Mouse (Mus musculus) limb, embryonic 11.5 days (tissue): Measurements from ENCODE around the gene Ttbk2. TPM values are rescaled to one million over a fixed set of nuclear protein-coding genes. Genes with fewer than 3 reads are reported as not detected.

Experiments
- ATAC-seq: fragments of 200-750 bp; cut with Nextera tagmentation; 2 replicates; pipeline ENCODE4 v1.8.0; 2017; ENCODE audit warnings: low read depth; ENCODE audit not compliant: insufficient number of reproducible peaks, low FRiP score, low TSS enrichment
- DNase-seq: peaks from one replicate; pipeline ENCODE4 v3.0.0-alpha.2; 2015; ENCODE audit warnings: low spot score
- H3K27ac ChIP-seq: fragments of 300-500 bp; sonication (generic); replicated peaks from 2 replicates; pipeline ENCODE4 v1.5.1; 2014; ENCODE audit warnings: low read depth, mild to moderate bottlenecking, low read length
- H3K27me3 ChIP-seq: fragments of 300-500 bp; sonication (generic); 2 replicates; pipeline ENCODE4 v1.6.1; 2014; ENCODE audit warnings: mild to moderate bottlenecking, low read length, mixed read lengths; ENCODE audit not compliant: control insufficient read depth, insufficient read depth
- H3K36me3 ChIP-seq: fragments of 300-500 bp; sonication (generic); 2 replicates; pipeline ENCODE4 v1.6.1; 2014; ENCODE audit warnings: mild to moderate bottlenecking, low read length, moderate library complexity, mixed read lengths; ENCODE audit not compliant: control insufficient read depth, insufficient read depth
- H3K4me1 ChIP-seq: fragments of 300-500 bp; sonication (generic); 2 replicates; pipeline ENCODE4 v1.6.1; 2014; ENCODE audit warnings: low read length, mixed read lengths; ENCODE audit not compliant: control insufficient read depth, insufficient read depth
- H3K4me2 ChIP-seq: fragments of 300-500 bp; sonication (generic); 2 replicates; pipeline ENCODE4 v1.6.1; 2014; ENCODE audit warnings: low read depth, mild to moderate bottlenecking, moderate library complexity; ENCODE audit not compliant: severe bottlenecking
- H3K4me3 ChIP-seq: fragments of 300-500 bp; sonication (generic); 2 replicates; pipeline ENCODE4 v1.5.1; 2014; ENCODE audit warnings: low read depth, low read length
- H3K9ac ChIP-seq: fragments of 300-500 bp; sonication (generic); 2 replicates; pipeline ENCODE4 v1.6.1; 2014; ENCODE audit warnings: mild to moderate bottlenecking, low read length
- H3K9me3 ChIP-seq: fragments of 300-500 bp; sonication (generic); 2 replicates; pipeline ENCODE4 v1.6.1; 2016; ENCODE audit warnings: low read length; ENCODE audit not compliant: control insufficient read depth
- WGBS: fragments of 180-500 bp; shearing (Covaris S2); extraction: QIAGEN DNeasy Blood & Tissue Kit; methylation state at CpG from one replicate; pipeline ENCODE4 v1.1.7; 2014; 5-methylcytosine and 5-hydroxymethylcytosine counted together
- polyA plus RNA-seq: library from polyadenylated mRNA; unstranded; fragments of >200 nt; fragmentation: Nextera tagmentation; extraction: Ambion mirVana; gene quantifications from 2 replicates; pipeline ENCODE4 v1.2.1, GENCODE M21; 2014

Gene Ttbk2
- polyA plus RNA-seq, 1 experiment from 2014 or later = 7.1 TPM

GRCm38 (mm10) chr2:120713441-120713840 is 137.0 kb downstream of the Ttbk2 start:
- no peaks in the 10 kb centered on the region for H3K4me1 ChIP-seq
- H3K4me2 ChIP-seq = no peak overlapping the region
- H3K9ac ChIP-seq = no peak overlapping the region
- peaks cover 11% of the 10 kb centered on the region for H3K36me3 ChIP-seq
- no peak overlapping the region for H3K27ac ChIP-seq
- DNase-seq (no peak), ATAC-seq (no peak)
- no peaks in the 10 kb centered on the region for H3K9me3 ChIP-seq
- H3K4me3 ChIP-seq = no peak overlapping the region
- no peaks in the 10 kb centered on the region for H3K27me3 ChIP-seq
- WGBS = 92% methylated on average over 3 of the region's 3 CpGs

GRCm38 (mm10) chr2:120710948-120711347 is 139.5 kb downstream of the Ttbk2 start:
- no peaks in the 10 kb centered on the region for H3K4me1 ChIP-seq
- H3K4me3 ChIP-seq = no peak overlapping the region
- no peak for ATAC-seq
- no peak overlapping the region for H3K27ac ChIP-seq
- H3K9ac ChIP-seq = no peak overlapping the region
- peaks cover 8% of the 10 kb centered on the region; the same call in 1 of the 2 replicates for H3K36me3 ChIP-seq
- H3K9me3 ChIP-seq = no peaks in the 10 kb centered on the region
- DNase-seq = no peak
- 94% methylated on average over 3 of the region's 3 CpGs for WGBS
- no peak overlapping the region for H3K4me2 ChIP-seq
- H3K27me3 ChIP-seq = no peaks in the 10 kb centered on the region

GRCm38 (mm10) chr2:120710154-120710553 is 140.2 kb downstream of the Ttbk2 start:
- ATAC-seq (no peak), DNase-seq (no peak)
- peaks cover 8% of the 10 kb centered on the region; the same call in 1 of the 2 replicates for H3K36me3 ChIP-seq
- no peaks in the 10 kb centered on the region for H3K27me3 ChIP-seq
- H3K4me3 ChIP-seq = no peak overlapping the region
- H3K27ac ChIP-seq = no peak overlapping the region
- no peaks in the 10 kb centered on the region for H3K4me1 ChIP-seq
- no peak overlapping the region for H3K9ac ChIP-seq
- no peaks in the 10 kb centered on the region for H3K9me3 ChIP-seq
- WGBS = 88% methylated on average over 3 of the region's 3 CpGs
- H3K4me2 ChIP-seq = no peak overlapping the region

- no peak overlapping the region for H3K27ac ChIP-seq
- DNase-seq = no peak
- no peaks in the 10 kb centered on the region for H3K4me1 ChIP-seq
- no peak overlapping the region for H3K4me3 ChIP-seq
- no peaks in the 10 kb centered on the region for H3K36me3 ChIP-seq
- H3K9ac ChIP-seq = no peak overlapping the region
- no peak overlapping the region for H3K4me2 ChIP-seq
- H3K27me3 ChIP-seq = no peaks in the 10 kb centered on the region
- no peaks in the 10 kb centered on the region for H3K9me3 ChIP-seq
- ATAC-seq = no peak
Observed at GRCm38 (mm10) chr2:120707041-120707440, 143.4 kb downstream of the Ttbk2 start.

- no peaks in the 10 kb centered on the region for H3K9me3 ChIP-seq
- no peaks in the 10 kb centered on the region for H3K36me3 ChIP-seq
- WGBS = 73% methylated on average over 5 of the region's 5 CpGs
- ATAC-seq (no peak), DNase-seq (no peak)
- no peak overlapping the region for H3K27ac ChIP-seq
- no peak overlapping the region for H3K4me3 ChIP-seq
- H3K9ac ChIP-seq = no peak overlapping the region
- no peaks in the 10 kb centered on the region for H3K27me3 ChIP-seq
- H3K4me2 ChIP-seq = no peak overlapping the region
- no peaks in the 10 kb centered on the region for H3K4me1 ChIP-seq
Observed at GRCm38 (mm10) chr2:120702675-120703074, 147.7 kb downstream of the Ttbk2 start.

- ATAC-seq (no peak), DNase-seq (no peak)
- Histone ChIP-seq H3K9me3 (no peaks in the 10 kb centered on the region), H3K36me3 (no peaks in the 10 kb centered on the region), H3K4me1 (no peaks in the 10 kb centered on the region), H3K27ac (no peak overlapping the region), H3K4me2 (no peak overlapping the region), H3K9ac (no peak overlapping the region), H3K4me3 (no peak overlapping the region), H3K27me3 (no peaks in the 10 kb centered on the region)
- 83% methylated on average over 3 of the region's 3 CpGs for WGBS
Observed at GRCm38 (mm10) chr2:120700379-120700885, 150.0 kb downstream of the Ttbk2 start.

GRCm38 (mm10) chr2:120697767-120698166 is 152.6 kb downstream of the Ttbk2 start:
- Histone ChIP-seq H3K9ac (no peak overlapping the region), H3K4me2 (no peak overlapping the region), H3K9me3 (no peaks in the 10 kb centered on the region), H3K27me3 (no peaks in the 10 kb centered on the region), H3K4me3 (no peak overlapping the region), H3K36me3 (peaks cover 2% of the 10 kb centered on the region; the same call in 1 of the 2 replicates), H3K4me1 (no peaks in the 10 kb centered on the region), H3K27ac (no peak overlapping the region)
- DNase-seq (no peak), ATAC-seq (no peak)
- 77% methylated on average over 5 of the region's 5 CpGs for WGBS

Other genes with a start within 250 kb of the Ttbk2 start
- gene Haus2, start 241.2 kb downstream of the Ttbk2 start, polyA plus RNA-seq = 31.1 and 32.3 TPM in 2 replicates
- gene Lrrc57, start 241.1 kb downstream of the Ttbk2 start, polyA plus RNA-seq = 29.0 and 31.9 TPM in 2 replicates
- gene Stard9, start 221.5 kb downstream of the Ttbk2 start, polyA plus RNA-seq = 3.3 and 4.2 TPM in 2 replicates
- 6.8 and 8.1 TPM in 2 replicates for gene Cdan1, start 476 bp downstream of the Ttbk2 start, polyA plus RNA-seq
- 23.2 and 27.7 TPM in 2 replicates for gene Ubr1, start 120.1 kb upstream of the Ttbk2 start, polyA plus RNA-seq
- 0.93 and 1.9 TPM in 2 replicates for gene Tmem62, start 126.4 kb upstream of the Ttbk2 start, polyA plus RNA-seq
- gene Ccndbp1, start 157.8 kb upstream of the Ttbk2 start, polyA plus RNA-seq = 32.7 and 36.6 TPM in 2 replicates
- gene Epb42, start 186.5 kb upstream of the Ttbk2 start, polyA plus RNA-seq = 3.0 and 4.8 TPM in 2 replicates
- gene Tgm5, start 235.2 kb upstream of the Ttbk2 start, polyA plus RNA-seq = not detected in 2 replicates